Mouse (Mus musculus) myocyte (in vitro differentiated cells): ENCODE measurements at regions not wholly inside any gene's neighbourhood (a gene's known extent, or its start where the extent isn't known, plus 50 kb on each side); places are given as distances from the start of the nearest gene placed in this dataset.

Experiments used
- H3K27me3 ChIP-seq: one replicate; pipeline ENCODE4 v1.6.1; 2011; ENCODE audit not compliant: control insufficient read depth, insufficient read depth, insufficient read length
- H3K36me3 ChIP-seq: one replicate; pipeline ENCODE4 v1.6.1; 2011; ENCODE audit not compliant: control insufficient read depth, insufficient read depth
- H3K4me2 ChIP-seq: one replicate; pipeline ENCODE4 v1.6.1; 2011; ENCODE audit warnings: low read depth, control low read depth
- H3K4me3 ChIP-seq: one replicate; pipeline ENCODE4 v1.5.1; 2011; ENCODE audit warnings: mild to moderate bottlenecking, control low read depth, moderate library complexity
- H3K79me2 ChIP-seq: one replicate; pipeline ENCODE4 v1.6.1; 2011; ENCODE audit not compliant: control insufficient read depth, insufficient read depth
- H3ac ChIP-seq: one replicate; pipeline ENCODE4 v1.6.1; 2011; ENCODE audit not compliant: control insufficient read depth, insufficient read length
- CEBPB ChIP-seq: IDR thresholded peaks from 2 replicates; pipeline ENCODE4 v1.6.1; 2011; ENCODE audit warnings: mild to moderate bottlenecking, moderate library complexity; ENCODE audit not compliant: poor library complexity, insufficient read depth, severe bottlenecking
- POLR2A ChIP-seq: IDR thresholded peaks from one replicate; pipeline ENCODE4 v1.6.1; 2011; ENCODE audit warnings: low read depth, mild to moderate bottlenecking, control low read depth, moderate library complexity; ENCODE audit not compliant: insufficient read length
- POLR2AphosphoS2 ChIP-seq: IDR thresholded peaks from one replicate; pipeline ENCODE4 v1.6.1; 2011; ENCODE audit warnings: low read depth, control low read depth; ENCODE audit not compliant: insufficient read length
- USF1 ChIP-seq: IDR thresholded peaks from one replicate; pipeline ENCODE4 v1.6.1; 2011; ENCODE audit warnings: low read depth, mild to moderate bottlenecking, control low read depth, moderate library complexity

DNA sequence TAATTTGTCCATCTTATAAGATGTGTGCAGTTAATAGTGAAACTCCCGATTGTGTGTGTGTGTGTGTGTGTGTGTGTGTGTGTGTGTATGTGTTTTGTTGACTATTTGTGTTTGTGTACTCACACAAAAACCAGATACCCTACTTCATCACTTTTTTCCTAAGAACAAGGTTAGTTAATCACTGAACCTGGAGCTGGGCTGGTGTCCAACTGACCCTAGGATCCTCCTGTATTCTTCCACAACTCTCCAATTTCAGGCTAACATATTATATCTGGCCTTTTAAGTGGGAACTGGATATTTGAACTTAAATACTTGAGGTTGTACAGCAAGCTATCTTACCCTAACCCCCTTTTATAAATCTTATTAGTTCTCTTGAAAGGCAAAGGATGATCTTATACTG is 556.8 kb downstream of the Slco6d1 start:
- H3K4me3 ChIP-seq, result no peak overlapping the region
- no peaks in the 10 kb centered on the region for H3K79me2 ChIP-seq
- no peak for TF ChIP-seq POLR2AphosphoS2
- TF ChIP-seq USF1, result no peak
- TF ChIP-seq CEBPB, result no peak
- no peak for TF ChIP-seq POLR2A
- no peak overlapping the region for H3K4me2 ChIP-seq
- no peaks in the 10 kb centered on the region for H3K27me3 ChIP-seq
- no peaks in the 10 kb centered on the region for H3K36me3 ChIP-seq
- H3ac ChIP-seq, result no peak overlapping the region
